Mouse (Mus musculus) testis, adult 2 months (tissue): ENCODE data around the gene Agrp.

Experiments used
- CTCF ChIP-seq: fragments of 200-500 bp; IDR thresholded peaks from 2 replicates; pipeline ENCODE4 v1.5.1; 2012; ENCODE audit warnings: low read depth, mild to moderate bottlenecking, inconsistent platforms, low read length, moderate library complexity; ENCODE audit not compliant: control insufficient read depth, insufficient read depth, insufficient replicate concordance
- POLR2A ChIP-seq: fragments of 200-500 bp; IDR thresholded peaks from 2 replicates; pipeline ENCODE4 v1.6.1; 2012; ENCODE audit warnings: low read depth, mild to moderate bottlenecking, inconsistent platforms, low read length, moderate library complexity; ENCODE audit not compliant: control insufficient read depth

DNA sequence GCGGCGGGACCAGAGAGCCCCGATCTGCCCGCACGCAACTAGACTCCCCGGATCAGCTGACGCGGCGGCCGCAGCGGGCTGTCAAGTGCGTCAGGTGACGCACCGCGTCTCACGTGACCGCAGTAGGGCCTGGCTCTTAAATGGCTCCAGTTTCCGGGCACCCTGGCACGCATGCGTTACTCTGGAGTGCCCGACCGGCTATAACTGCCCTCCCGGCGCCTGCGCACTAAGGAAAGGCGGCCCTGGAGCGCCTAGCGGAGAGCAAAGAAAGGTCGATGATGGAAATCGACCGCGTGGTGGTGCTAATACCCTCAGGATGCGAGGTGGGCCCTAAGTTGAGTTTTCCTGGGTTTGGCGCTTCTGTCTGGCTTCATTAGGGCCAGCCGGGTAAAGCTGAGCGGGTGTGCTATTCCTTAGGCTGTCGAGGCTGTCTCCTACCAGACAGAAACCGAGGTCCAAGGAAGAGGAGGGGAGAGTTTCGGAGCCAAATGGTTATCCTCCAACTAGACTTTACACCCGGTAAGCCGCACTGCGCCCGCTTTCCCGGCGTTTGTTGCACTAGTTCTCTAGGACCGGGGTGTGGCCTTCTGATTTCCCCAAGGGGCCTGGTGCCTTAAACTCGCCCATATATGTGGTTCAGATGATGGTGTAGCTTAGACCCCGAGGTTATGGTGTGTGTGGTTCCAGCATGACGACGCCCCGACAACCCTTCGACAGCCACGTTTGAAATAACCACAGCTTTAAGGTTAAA is 71.1 kb downstream of the Agrp start, which contains the start of gene Atp6v0d1:
- peak; percentile 75 for TF ChIP-seq POLR2A
- peak; percentile 66; the same call in 1 of the 2 replicates for TF ChIP-seq CTCF
